Mouse (Mus musculus): ENCODE data around the gene Enpp7. TPM values are rescaled to one million over a fixed set of nuclear protein-coding genes. Genes with fewer than 3 reads are reported as not detected.

Gene Enpp7
- polyA plus RNA-seq, 2 experiments = not detected

DNA sequence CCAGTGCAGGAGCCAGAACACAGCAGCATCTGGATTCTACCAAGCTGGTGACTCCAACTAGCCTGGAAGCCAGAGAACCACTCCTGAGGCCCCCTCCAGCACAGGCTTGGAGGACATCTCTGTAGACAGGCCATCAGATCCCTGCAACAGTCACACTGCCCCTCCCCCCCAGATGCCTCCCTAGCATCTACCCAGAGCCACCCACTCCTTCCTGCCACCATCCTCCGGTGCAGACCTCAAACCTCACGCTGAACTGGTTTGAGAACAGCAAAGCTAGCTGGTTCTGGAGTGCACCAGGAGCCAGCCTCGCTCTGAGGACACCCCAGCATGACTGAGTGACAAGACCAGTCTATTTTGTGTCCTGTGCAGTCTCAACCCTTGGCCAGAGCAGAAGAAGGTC is 4.8 kb downstream of the Enpp7 start:
- Histone ChIP-seq H3K4me1 (replicated peaks; ENCODE audit: control insufficient read depth in 2 of 2, insufficient read depth in 2 of 2, low read length in 1 of 2) (0 out of 4 replicates have a peak, but pooled peaks cover 0 to 2% of the 10 kb centered on the region in 2 experiments), H3K4me3 (ENCODE audit: insufficient read depth in 1 of 2, low read depth in 2 of 2, low read length in 2 of 2) (no peak overlapping the region), H3K27ac (no peak overlapping the region), H3K36me3 (replicated peaks; ENCODE audit: control insufficient read depth, insufficient read depth, low read depth) (no peaks in the 10 kb centered on the region), H3K9me3 (ENCODE audit: control insufficient read depth, low read length) (no peaks in the 10 kb centered on the region), H3K4me2 (ENCODE audit: low read depth) (no peak overlapping the region), H3K27me3 (ENCODE audit: control insufficient read depth, insufficient read depth, low read length) (no peaks in the 10 kb centered on the region; the same call in 1 of the 2 replicates), H3K9ac (replicated peaks) (no peak overlapping the region)
- TF ChIP-seq CTCF (IDR thresholded peaks at IDR 0.05; ENCODE audit: low read depth) (no peak), EP300 (IDR thresholded peaks at IDR 0.05; ENCODE audit: low read depth) (no peak)
- 12% methylated on average over 3 of the region's 3 CpGs for WGBS (ENCODE audit: insufficient replicate concordance)
- DNase-seq (ENCODE audit: low read depth in 3 of 3, low spot score in 3 of 3) (no peak), ATAC-seq (ENCODE audit: insufficient read depth) (no peak)

DNA sequence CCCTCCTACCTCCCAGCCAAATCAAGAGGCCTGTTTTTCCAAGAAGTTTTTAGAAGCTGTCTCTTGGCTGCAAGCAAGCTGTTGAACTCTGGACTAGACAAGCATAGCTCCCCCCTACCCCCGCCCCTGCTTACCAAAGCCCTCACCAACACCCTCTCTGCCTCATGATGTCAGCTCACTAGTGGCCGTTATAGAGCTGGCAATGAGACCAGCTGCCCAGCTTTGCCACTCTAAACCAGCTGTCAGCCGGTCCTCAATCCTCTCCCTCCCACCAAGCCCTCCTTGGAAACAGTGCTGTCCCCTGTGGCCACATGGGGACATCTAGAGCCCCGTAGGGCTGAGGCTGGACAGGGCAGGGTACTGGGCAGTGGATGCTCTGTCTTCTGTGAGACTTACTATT is 7.5 kb downstream of the Enpp7 start:
- ATAC-seq (ENCODE audit: insufficient read depth) (no peak), DNase-seq (ENCODE audit: low read depth in 3 of 3, low spot score in 3 of 3) (no peak)
- H3K36me3 ChIP-seq (replicated peaks; ENCODE audit: control insufficient read depth, insufficient read depth, low read depth) = no peaks in the 10 kb centered on the region
- TF ChIP-seq CTCF (IDR thresholded peaks at IDR 0.05; ENCODE audit: low read depth) (no peak), EP300 (IDR thresholded peaks at IDR 0.05; ENCODE audit: low read depth) (no peak)
- H3K9ac ChIP-seq (replicated peaks) = no peak overlapping the region
- 0 out of 4 replicates have a peak, but pooled peaks cover 0 to 2% of the 10 kb centered on the region in 2 experiments for H3K4me1 ChIP-seq (replicated peaks; ENCODE audit: control insufficient read depth in 2 of 2, insufficient read depth in 2 of 2, low read length in 1 of 2)
- WGBS (ENCODE audit: insufficient replicate concordance) = 24% methylated on average over 4 of the region's 4 CpGs
- H3K27me3 ChIP-seq (ENCODE audit: control insufficient read depth, insufficient read depth, low read length) = peaks cover 15% of the 10 kb centered on the region
- no peak overlapping the region for H3K27ac ChIP-seq
- H3K9me3 ChIP-seq (ENCODE audit: control insufficient read depth, low read length) = no peaks in the 10 kb centered on the region
- H3K4me2 ChIP-seq (ENCODE audit: low read depth) = no peak overlapping the region
- H3K4me3 ChIP-seq (ENCODE audit: insufficient read depth in 1 of 2, low read depth in 2 of 2, low read length in 2 of 2) = no peak overlapping the region

DNA sequence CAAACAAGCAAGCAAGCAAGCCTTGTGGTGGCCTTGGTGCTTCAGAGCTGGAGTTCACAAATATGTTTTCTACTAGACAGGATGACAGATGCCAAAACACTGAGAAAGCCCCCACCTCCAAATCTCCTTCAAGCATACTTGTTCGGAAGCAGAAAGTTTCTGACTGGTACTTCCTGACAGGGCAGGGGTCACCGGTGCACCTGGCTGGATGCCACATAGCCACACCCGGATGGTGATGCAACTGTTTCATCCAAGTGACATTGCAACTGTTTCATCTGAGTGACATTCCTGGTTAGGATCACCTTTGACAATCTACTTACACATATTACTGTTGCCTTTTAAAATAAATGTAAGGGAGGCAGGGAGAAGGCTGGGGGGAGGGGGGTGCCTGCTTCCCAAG is 9.2 kb downstream of the Enpp7 start:
- WGBS (ENCODE audit: insufficient replicate concordance) = 53% methylated on average over 3 of the region's 3 CpGs
- ATAC-seq (ENCODE audit: insufficient read depth) (no peak), DNase-seq (ENCODE audit: low read depth in 3 of 3, low spot score in 3 of 3) (no peak)
- Histone ChIP-seq H3K4me1 (replicated peaks; ENCODE audit: control insufficient read depth in 2 of 2, insufficient read depth in 2 of 2, low read length in 1 of 2) (0 out of 4 replicates have a peak, but pooled peaks cover 0 to 2% of the 10 kb centered on the region in 2 experiments), H3K27ac (no peak overlapping the region), H3K36me3 (replicated peaks; ENCODE audit: control insufficient read depth, insufficient read depth, low read depth) (no peaks in the 10 kb centered on the region), H3K4me3 (ENCODE audit: insufficient read depth in 1 of 2, low read depth in 2 of 2, low read length in 2 of 2) (no peak overlapping the region), H3K27me3 (ENCODE audit: control insufficient read depth, insufficient read depth, low read length) (peaks cover 15% of the 10 kb centered on the region), H3K4me2 (ENCODE audit: low read depth) (no peak overlapping the region), H3K9ac (replicated peaks) (no peak overlapping the region), H3K9me3 (ENCODE audit: control insufficient read depth, low read length) (no peaks in the 10 kb centered on the region)
- no peak for TF ChIP-seq CTCF (IDR thresholded peaks at IDR 0.05; ENCODE audit: low read depth)
- no peak for TF ChIP-seq EP300 (IDR thresholded peaks at IDR 0.05; ENCODE audit: low read depth)

DNA sequence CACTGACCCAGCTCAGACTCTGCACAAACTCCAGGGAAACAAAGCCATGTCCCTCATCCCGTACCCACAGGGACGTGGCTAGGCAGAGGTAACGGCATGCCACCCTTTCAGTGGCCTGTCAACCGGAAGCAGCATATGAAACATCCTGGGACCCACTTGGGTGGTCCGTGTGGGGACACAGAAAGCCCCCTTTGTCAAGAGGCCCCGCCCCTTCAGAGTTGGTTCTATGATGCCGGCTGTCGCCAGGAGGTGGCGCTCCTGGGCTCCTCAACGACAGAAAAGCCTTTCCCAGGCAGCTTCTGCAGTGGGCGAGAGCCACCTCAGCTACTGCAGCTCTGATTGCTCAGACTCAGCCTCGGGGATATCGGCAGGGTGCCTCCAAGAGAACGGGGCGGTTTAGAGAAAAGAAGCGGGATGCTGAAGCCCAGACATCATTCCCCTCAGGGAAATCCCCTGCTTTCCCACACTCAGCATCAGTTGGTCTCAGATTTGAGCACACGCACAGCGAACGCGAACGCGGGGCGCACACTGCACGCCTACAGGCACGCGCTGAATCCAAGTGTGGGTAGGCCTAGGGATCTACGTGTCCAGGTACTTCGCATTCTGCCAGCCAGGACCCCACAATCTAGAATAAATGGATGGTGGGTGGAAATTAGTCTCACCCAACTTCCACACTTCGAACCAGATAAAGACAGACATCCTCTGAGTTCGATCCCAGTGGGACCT is 10.7 kb downstream of the Enpp7 start:
- H3K4me2 ChIP-seq (ENCODE audit: low read depth) = no peak overlapping the region
- H3K27ac ChIP-seq = no peak overlapping the region
- no peaks in the 10 kb centered on the region for H3K9me3 ChIP-seq (ENCODE audit: control insufficient read depth, low read length)
- H3K27me3 ChIP-seq (ENCODE audit: control insufficient read depth, insufficient read depth, low read length) = peaks cover 15% of the 10 kb centered on the region
- WGBS (ENCODE audit: insufficient replicate concordance) = 12% methylated on average over 30 of the region's 30 CpGs
- TF ChIP-seq CTCF (IDR thresholded peaks at IDR 0.05; ENCODE audit: low read depth) = peak; percentile 82
- TF ChIP-seq EP300 (IDR thresholded peaks at IDR 0.05; ENCODE audit: low read depth) = no peak
- no peak overlapping the region for H3K9ac ChIP-seq (replicated peaks)
- ATAC-seq (ENCODE audit: insufficient read depth) (no peak), DNase-seq (ENCODE audit: low read depth in 3 of 3, low spot score in 3 of 3) (no peak)
- 0 out of 4 replicates have a peak, but pooled peaks cover 0 to under 1% of the 10 kb centered on the region in 2 experiments for H3K4me1 ChIP-seq (replicated peaks; ENCODE audit: control insufficient read depth in 2 of 2, insufficient read depth in 2 of 2, low read length in 1 of 2)
- H3K36me3 ChIP-seq (replicated peaks; ENCODE audit: control insufficient read depth, insufficient read depth, low read depth) = no peaks in the 10 kb centered on the region
- H3K4me3 ChIP-seq (ENCODE audit: insufficient read depth in 1 of 2, low read depth in 2 of 2, low read length in 2 of 2) = no peak overlapping the region

DNA sequence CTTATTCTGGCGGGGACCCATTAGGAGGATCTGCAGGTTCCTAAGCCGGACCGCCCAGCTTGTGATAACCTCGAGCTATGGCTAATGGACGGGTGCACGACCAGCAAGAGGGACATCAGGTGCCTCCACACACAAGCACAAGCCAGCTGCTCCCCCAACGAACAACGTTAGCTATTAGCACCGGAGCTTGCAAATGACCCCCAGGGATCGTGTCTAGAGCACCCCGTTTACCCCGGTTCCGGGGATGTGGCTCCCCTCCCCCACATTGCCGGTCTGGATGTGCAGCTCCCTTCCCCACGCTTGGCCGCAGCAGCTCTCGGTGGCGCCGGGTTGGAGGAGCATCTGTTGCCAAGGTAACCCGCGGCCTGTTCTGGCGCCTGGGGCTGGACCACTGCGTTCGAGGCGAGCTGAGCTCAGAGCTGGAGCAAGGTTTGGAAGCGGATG is 11.4 kb downstream of the Enpp7 start:
- Histone ChIP-seq H3K27me3 (ENCODE audit: control insufficient read depth, insufficient read depth, low read length) (peaks cover 15% of the 10 kb centered on the region), H3K27ac (no peak overlapping the region), H3K4me3 (ENCODE audit: insufficient read depth in 1 of 2, low read depth in 2 of 2, low read length in 2 of 2) (no peak overlapping the region), H3K4me1 (replicated peaks; ENCODE audit: control insufficient read depth in 2 of 2, insufficient read depth in 2 of 2, low read length in 1 of 2) (no peaks in the 10 kb centered on the region), H3K4me2 (ENCODE audit: low read depth) (no peak overlapping the region), H3K9ac (replicated peaks) (no peak overlapping the region), H3K9me3 (ENCODE audit: control insufficient read depth, low read length) (no peaks in the 10 kb centered on the region), H3K36me3 (replicated peaks; ENCODE audit: control insufficient read depth, insufficient read depth, low read depth) (no peaks in the 10 kb centered on the region)
- 9% methylated on average over 26 of the region's 26 CpGs for WGBS (ENCODE audit: insufficient replicate concordance)
- TF ChIP-seq CTCF (IDR thresholded peaks at IDR 0.05; ENCODE audit: low read depth) = no peak
- DNase-seq (ENCODE audit: low read depth in 3 of 3, low spot score in 3 of 3) (no peak), ATAC-seq (ENCODE audit: insufficient read depth) (no peak)
